Mouse (Mus musculus) limb, embryonic 13.5 days (tissue): ENCODE data around the gene Ube4b. TPM values are rescaled to one million over a fixed set of nuclear protein-coding genes. Genes with fewer than 3 reads are reported as not detected.

Experiments used
- ATAC-seq: fragments of 200-750 bp; cut with Nextera tagmentation; 2 replicates; pipeline ENCODE4 v1.8.0; 2017; ENCODE audit warnings: low read depth, moderate number of reproducible peaks, moderate TSS enrichment; ENCODE audit not compliant: low FRiP score
- H3K27ac ChIP-seq: fragments of 300-500 bp; sonication (generic); 2 replicates; pipeline ENCODE4 v1.5.1; 2015; ENCODE audit warnings: inconsistent platforms, mild to moderate bottlenecking, moderate library complexity
- H3K27me3 ChIP-seq: fragments of 300-500 bp; sonication (generic); 2 replicates; pipeline ENCODE4 v1.6.1; 2015; ENCODE audit warnings: mild to moderate bottlenecking, inconsistent platforms
- H3K36me3 ChIP-seq: fragments of 300-500 bp; sonication (generic); 2 replicates; pipeline ENCODE4 v1.6.1; 2015; ENCODE audit warnings: inconsistent platforms, mild to moderate bottlenecking, moderate library complexity
- H3K4me1 ChIP-seq: fragments of 300-500 bp; sonication (generic); 2 replicates; pipeline ENCODE4 v1.6.1; 2015; ENCODE audit warnings: inconsistent platforms
- H3K4me2 ChIP-seq: fragments of 300-500 bp; sonication (generic); replicated peaks from 2 replicates; pipeline ENCODE4 v1.6.1; 2015; ENCODE audit warnings: inconsistent platforms, mild to moderate bottlenecking, moderate library complexity
- H3K4me3 ChIP-seq: fragments of 300-500 bp; sonication (generic); 2 replicates; pipeline ENCODE4 v1.5.1; 2015; ENCODE audit warnings: moderate library complexity, mild to moderate bottlenecking, inconsistent platforms
- H3K9ac ChIP-seq: fragments of 300-500 bp; sonication (generic); 2 replicates; pipeline ENCODE4 v1.6.1; 2015; ENCODE audit warnings: mild to moderate bottlenecking, inconsistent platforms
- H3K9me3 ChIP-seq: fragments of 300-500 bp; sonication (generic); 2 replicates; pipeline ENCODE4 v1.6.1; 2016; ENCODE audit warnings: inconsistent platforms
- WGBS: fragments of 180-500 bp; shearing (Covaris S2); methylation state at CpG from one replicate; pipeline ENCODE4 v1.1.7; 2015; 5-methylcytosine and 5-hydroxymethylcytosine counted together
- polyA plus RNA-seq: library from polyadenylated mRNA; unstranded; fragments of >200 nt; fragmentation: Nextera tagmentation; extraction: Ambion mirVana; gene quantifications from 2 replicates; pipeline ENCODE4 v1.2.1, GENCODE M21; 2015

Ube4b gene
- polyA plus RNA-seq, 1 experiment from 2014 or later, result 53.9 TPM

DNA sequence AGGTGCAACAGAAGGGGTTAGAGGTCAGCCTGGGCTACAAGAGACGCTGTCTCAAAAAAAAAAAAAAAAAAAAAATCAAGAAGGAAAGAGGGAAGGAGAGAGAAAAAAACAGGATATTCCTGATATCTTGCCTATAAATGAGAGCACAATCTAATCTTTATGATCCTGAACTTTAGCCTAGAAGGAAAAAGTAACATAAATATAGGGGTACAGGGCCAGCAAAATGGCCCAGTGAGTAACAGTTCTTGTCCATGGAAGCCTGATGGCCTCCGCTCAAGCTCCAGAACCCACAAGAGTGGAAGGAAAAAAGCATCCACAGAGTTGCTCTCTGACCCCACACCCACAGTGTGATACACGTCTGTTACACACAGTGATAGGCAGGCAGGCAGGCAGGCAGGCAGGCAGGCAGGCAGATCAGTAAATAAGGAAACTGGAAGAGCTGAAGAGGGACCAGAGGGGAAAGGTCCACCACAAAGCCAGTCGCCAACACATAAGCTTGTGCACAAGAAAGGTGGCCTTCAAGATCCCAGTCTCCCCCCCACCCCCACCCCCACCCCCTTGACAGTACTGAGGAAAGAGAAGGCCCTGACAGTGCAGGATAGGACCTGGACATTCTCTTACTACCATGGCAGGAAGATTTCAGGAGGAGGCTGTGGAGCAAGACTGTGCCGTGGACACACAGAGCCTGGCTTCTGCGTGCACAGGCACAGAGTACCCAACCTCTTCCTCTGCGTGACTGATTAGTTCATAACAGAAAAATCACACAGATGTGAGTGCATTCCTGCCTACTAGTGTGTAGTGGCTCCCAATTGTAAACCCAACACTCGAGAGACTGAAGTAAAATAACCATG is 140.0 kb downstream of the Ube4b start:
- no peaks in the 10 kb centered on the region for H3K27me3 ChIP-seq
- no peak overlapping the region for H3K4me3 ChIP-seq
- H3K27ac ChIP-seq, result no peak overlapping the region
- no peak overlapping the region for H3K4me2 ChIP-seq
- no peak overlapping the region for H3K9ac ChIP-seq
- no peaks in the 10 kb centered on the region for H3K9me3 ChIP-seq
- peaks cover 25% of the 10 kb centered on the region for H3K36me3 ChIP-seq
- H3K4me1 ChIP-seq, result peaks cover 5% of the 10 kb centered on the region
- WGBS, result 79% methylated on average over 8 of the region's 8 CpGs
- no peak for ATAC-seq

DNA sequence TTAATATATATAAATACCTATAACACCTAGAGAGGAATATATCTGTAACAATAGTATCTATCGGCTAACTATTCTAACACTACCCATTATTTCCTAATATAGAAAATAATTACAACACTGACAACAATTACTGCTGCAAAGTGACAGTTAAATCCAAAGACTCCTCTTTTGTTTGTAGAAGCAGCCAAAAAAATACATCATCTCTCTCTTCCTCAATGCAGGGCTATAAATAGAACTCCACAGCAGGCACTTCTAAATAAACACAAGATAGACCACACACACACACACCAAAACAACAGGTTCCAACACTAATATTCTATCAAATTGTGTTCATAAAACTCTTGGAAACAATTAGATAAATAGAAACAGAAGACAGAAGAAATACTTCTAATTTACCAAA is 140.9 kb downstream of the Ube4b start:
- Histone ChIP-seq H3K27ac (no peak overlapping the region), H3K27me3 (no peaks in the 10 kb centered on the region), H3K4me3 (no peak overlapping the region), H3K4me1 (peaks cover 5% of the 10 kb centered on the region), H3K4me2 (no peak overlapping the region), H3K9me3 (no peaks in the 10 kb centered on the region), H3K9ac (no peak overlapping the region), H3K36me3 (peaks cover 21% of the 10 kb centered on the region)
- WGBS, result 100% methylated on average over 1 of the region's 1 CpGs
- ATAC-seq, result no peak

DNA sequence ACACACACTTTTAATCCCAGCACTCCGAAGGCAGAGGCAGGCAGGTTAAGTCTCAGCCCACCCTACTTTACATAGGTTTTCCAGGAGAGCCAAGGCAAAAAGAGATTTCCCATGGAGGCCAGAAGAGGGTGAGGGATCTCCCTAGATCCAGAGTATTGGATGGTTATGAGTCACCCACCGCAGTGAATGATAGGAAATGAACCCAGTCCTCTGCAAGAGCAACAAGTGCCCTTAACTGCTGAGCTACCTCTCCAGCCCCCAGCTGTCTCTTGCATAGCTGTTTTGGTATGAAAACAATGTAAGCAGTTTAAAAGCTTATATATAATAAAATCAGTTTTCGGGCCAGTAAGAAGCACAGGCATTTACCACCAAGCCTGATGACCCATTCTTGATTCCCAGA is 143.5 kb downstream of the Ube4b start:
- H3K36me3 ChIP-seq, result 0 out of 2 replicates have a peak, but pooled peaks cover 3% of the 10 kb centered on the region
- peaks cover 12% of the 10 kb centered on the region for H3K4me1 ChIP-seq
- no peak for ATAC-seq
- no peaks in the 10 kb centered on the region for H3K27me3 ChIP-seq
- H3K27ac ChIP-seq, result no peak overlapping the region
- 86% methylated on average over 3 of the region's 3 CpGs for WGBS
- H3K4me3 ChIP-seq, result no peak overlapping the region
- no peak overlapping the region for H3K4me2 ChIP-seq
- H3K9ac ChIP-seq, result no peak overlapping the region
- no peaks in the 10 kb centered on the region for H3K9me3 ChIP-seq

DNA sequence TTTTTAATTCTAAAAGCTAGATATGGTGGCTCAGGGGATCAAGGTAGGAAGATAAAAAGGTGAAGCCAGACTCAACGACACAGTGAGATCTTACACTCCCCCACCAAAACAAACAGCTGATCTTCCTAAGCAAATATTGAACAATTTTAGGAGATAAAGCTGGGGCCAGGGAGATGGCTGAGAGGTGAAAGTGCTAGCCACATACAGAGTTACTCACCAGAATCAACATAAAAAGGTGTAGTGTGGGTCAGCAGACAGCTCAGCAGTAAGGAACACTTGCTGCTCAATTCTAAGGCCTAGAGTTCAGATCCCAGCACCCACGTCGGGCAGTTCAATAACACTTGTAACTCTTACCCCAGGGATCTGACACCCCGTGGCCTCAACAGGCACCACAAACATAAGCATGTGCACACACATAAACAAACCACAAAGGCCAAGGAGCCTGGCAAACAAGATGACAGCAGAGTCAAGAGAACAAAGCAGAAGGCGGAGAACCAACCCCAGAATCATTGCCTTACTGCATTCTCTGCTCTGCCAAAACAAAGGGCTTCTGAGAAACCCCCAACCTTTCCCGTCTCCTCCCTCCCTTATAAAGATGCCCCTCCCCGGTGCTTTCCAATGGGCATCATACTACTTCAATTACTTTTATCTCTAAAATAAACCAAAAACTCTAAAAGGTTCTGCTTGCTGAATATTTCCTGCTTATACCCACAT is 144.4 kb downstream of the Ube4b start:
- Histone ChIP-seq H3K4me2 (no peak overlapping the region), H3K27me3 (no peaks in the 10 kb centered on the region), H3K4me1 (peaks cover 20% of the 10 kb centered on the region), H3K9ac (no peak overlapping the region), H3K4me3 (no peak overlapping the region), H3K36me3 (0 out of 2 replicates have a peak, but pooled peaks cover 3% of the 10 kb centered on the region), H3K9me3 (no peaks in the 10 kb centered on the region), H3K27ac (no peak overlapping the region)
- ATAC-seq, result no peak
- 82% methylated on average over 7 of the region's 7 CpGs for WGBS

Other genes with a start within 250 kb of the Ube4b start
- 49.2 and 50.2 TPM in 2 replicates for gene Kif1b, start 119.1 kb downstream of the Ube4b start, polyA plus RNA-seq
- gene Rbp7, start 28.2 kb upstream of the Ube4b start, polyA plus RNA-seq, result 0.37 and 0.41 TPM in 2 replicates
- 0.55 and 0.99 TPM in 2 replicates for gene Tmem274, start 50.6 kb upstream of the Ube4b start, polyA plus RNA-seq
- 10.5 and 12.4 TPM in 2 replicates for gene Nmnat1, start 58.5 kb upstream of the Ube4b start, polyA plus RNA-seq
- 55.8 and 62.5 TPM in 2 replicates for gene Lzic, start 58.5 kb upstream of the Ube4b start, polyA plus RNA-seq
- gene Ctnnbip1, start 91.5 kb upstream of the Ube4b start, polyA plus RNA-seq, result 80.3 and 83.9 TPM in 2 replicates
- 45.2 and 48.1 TPM in 2 replicates for gene Clstn1, start 159.7 kb upstream of the Ube4b start, polyA plus RNA-seq